ENCODE assay signal across 12 mouse cellular contexts in genomic region chr1:79741002-79741401, GRCm38 (mm10). TPM values are rescaled to one million over a fixed set of nuclear protein-coding genes. Genes with fewer than 3 reads are reported as not detected.
DNase-seq lines count a peak whose midpoint lies in the region; ATAC-seq and TF ChIP-seq lines count a peak whose summit lies in the region.
"Had no signal": no experiment of that assay in that cellular context is flagged by ENCODE, and none has a peak within 500 bp of the region (broad histone marks: within the 10 kb centered on the region; RNA-seq: fewer than 3 reads in every experiment).

No protein-coding gene starts in this region.

- no peak overlapping the region for H3K4me2 ChIP-seq in forebrain, embryonic 14.5 days (ENCODE audit: low read length)
- no peak overlapping the region for H3K4me2 ChIP-seq in hindbrain, embryonic 16.5 days (ENCODE audit: low read length)
- no peak overlapping the region for H3K4me2 ChIP-seq in hindbrain, embryonic 12.5 days (replicated peaks)
- no peak overlapping the region for H3K4me2 ChIP-seq in liver, embryonic 12.5 days
- H3K4me2 ChIP-seq: limb, embryonic 12.5 days had no signal

- no peaks in the 10 kb centered on the region for H3K27me3 ChIP-seq in forebrain, embryonic 10.5 days (ENCODE audit: poor library complexity, severe bottlenecking)
- no peaks in the 10 kb centered on the region for H3K27me3 ChIP-seq in forebrain, embryonic 14.5 days (replicated peaks; ENCODE audit: control insufficient read depth, insufficient read depth, low read length)
- no peaks in the 10 kb centered on the region for H3K27me3 ChIP-seq in hindbrain, embryonic 16.5 days (replicated peaks; ENCODE audit: control insufficient read depth, insufficient read depth, low read length)
- no peaks in the 10 kb centered on the region for H3K27me3 ChIP-seq in hindbrain, embryonic 12.5 days
- H3K27me3 ChIP-seq in G1E (ENCODE audit: insufficient read depth, low read length): no peaks in the 10 kb centered on the region
- H3K27me3 ChIP-seq in liver, embryonic 12.5 days (replicated peaks): no peaks in the 10 kb centered on the region
- H3K27me3 ChIP-seq: limb, embryonic 12.5 days had no signal

- DNase-seq in forebrain, embryonic 10.5 days (ENCODE audit: extremely low spot score, low spot score): no peak
- no peak for DNase-seq in forebrain, embryonic 14.5 days (ENCODE audit: low spot score)
- DNase-seq in G1E (ENCODE audit: low spot score): no peak
- DNase-seq in urinary bladder, postnatal 14 days (ENCODE audit: low spot score): no peak
- no peak for DNase-seq in gastrocnemius, postnatal 36 days
- DNase-seq: cerebellum, postnatal 36 days; kidney, postnatal 4 days; right cerebral cortex, postnatal 4 days had no signal

- no peaks in the 10 kb centered on the region for H3K4me1 ChIP-seq in forebrain, embryonic 10.5 days
- no peaks in the 10 kb centered on the region for H3K4me1 ChIP-seq in forebrain, embryonic 14.5 days (ENCODE audit: control insufficient read depth, insufficient read depth, low read length)
- H3K4me1 ChIP-seq in hindbrain, embryonic 16.5 days (ENCODE audit: control insufficient read depth, insufficient read depth, low read depth, low read length): no peaks in the 10 kb centered on the region
- H3K4me1 ChIP-seq in hindbrain, embryonic 12.5 days: no peaks in the 10 kb centered on the region
- H3K4me1 ChIP-seq in G1E (ENCODE audit: insufficient read depth, low read depth, low read length): no peaks in the 10 kb centered on the region
- no peaks in the 10 kb centered on the region for H3K4me1 ChIP-seq in liver, embryonic 12.5 days

- peaks cover 11% of the 10 kb centered on the region for H3K36me3 ChIP-seq in forebrain, embryonic 10.5 days (replicated peaks)
- H3K36me3 ChIP-seq in forebrain, embryonic 14.5 days (ENCODE audit: control insufficient read depth, insufficient read depth, low read length): peaks cover 8% of the 10 kb centered on the region; the same call in 1 of the 2 replicates
- peaks cover 5% of the 10 kb centered on the region for H3K36me3 ChIP-seq in hindbrain, embryonic 16.5 days (ENCODE audit: control insufficient read depth, insufficient read depth, low read length)
- H3K36me3 ChIP-seq in hindbrain, embryonic 12.5 days: peaks cover 15% of the 10 kb centered on the region; the same call in 1 of the 2 replicates
- H3K36me3 ChIP-seq in G1E (replicated peaks): peaks cover 42% of the 10 kb centered on the region
- peaks cover 9% of the 10 kb centered on the region for H3K36me3 ChIP-seq in liver, embryonic 12.5 days

- 88% methylated on average over 4 of the region's 4 CpGs for whole genome bisulfite sequencing in forebrain, embryonic 10.5 days
- 80% methylated on average over 4 of the region's 4 CpGs for WGBS in forebrain, embryonic 14.5 days
- 85% methylated on average over 4 of the region's 4 CpGs for WGBS in hindbrain, embryonic 16.5 days
- 86% methylated on average over 4 of the region's 4 CpGs for WGBS in hindbrain, embryonic 12.5 days
- 52% methylated on average over 4 of the region's 4 CpGs for WGBS in liver, embryonic 12.5 days (ENCODE audit: insufficient replicate concordance)

- H3K9ac ChIP-seq in forebrain, embryonic 14.5 days (ENCODE audit: low read length): no peak overlapping the region
- H3K9ac ChIP-seq in hindbrain, embryonic 16.5 days (ENCODE audit: low read depth, low read length): no peak overlapping the region
- H3K9ac ChIP-seq in hindbrain, embryonic 12.5 days: no peak overlapping the region
- no peak overlapping the region for H3K9ac ChIP-seq in liver, embryonic 12.5 days
- H3K9ac ChIP-seq: limb, embryonic 12.5 days had no signal

- ATAC-seq in forebrain, embryonic 14.5 days: no peak
- peak; percentile 40 for ATAC-seq in hindbrain, embryonic 16.5 days
- ATAC-seq in hindbrain, embryonic 12.5 days (ENCODE audit: low FRiP score): no peak
- peak; percentile 16; the same call in 1 of the 2 replicates for ATAC-seq in G1E (ENCODE audit: extremely low read depth, insufficient number of reproducible peaks, low FRiP score, poor library complexity, severe bottlenecking)
- peak; percentile 52; the same call in 1 of the 2 replicates for ATAC-seq in liver, embryonic 12.5 days

- TF ChIP-seq CTCF in G1E (IDR thresholded peaks at IDR 0.05; ENCODE audit: low read depth, low read length): no peak

- intact Hi-C loops in gastrocnemius, postnatal 36 days (cut with DNase I): no loop called here

- no peaks in the 10 kb centered on the region for H3K9me3 ChIP-seq in forebrain, embryonic 10.5 days
- H3K9me3 ChIP-seq in forebrain, embryonic 14.5 days (replicated peaks; ENCODE audit: control insufficient read depth, low read length): no peaks in the 10 kb centered on the region
- no peaks in the 10 kb centered on the region for H3K9me3 ChIP-seq in hindbrain, embryonic 16.5 days (ENCODE audit: control insufficient read depth, low read length)
- H3K9me3 ChIP-seq in hindbrain, embryonic 12.5 days (replicated peaks): no peaks in the 10 kb centered on the region
- H3K9me3 ChIP-seq in G1E (replicated peaks): no peaks in the 10 kb centered on the region
- H3K9me3 ChIP-seq in liver, embryonic 12.5 days (replicated peaks): no peaks in the 10 kb centered on the region
- H3K9me3 ChIP-seq: limb, embryonic 12.5 days had no signal

- 0 out of 2 replicates have a peak overlapping the region, but pooled peaks have one; percentile 20 for H3K27ac ChIP-seq in forebrain, embryonic 10.5 days
- no peak overlapping the region for H3K27ac ChIP-seq in forebrain, embryonic 14.5 days (ENCODE audit: low read depth, low read length)
- no peak overlapping the region for H3K27ac ChIP-seq in hindbrain, embryonic 16.5 days (ENCODE audit: low read depth, low read length)
- H3K27ac ChIP-seq in hindbrain, embryonic 12.5 days: no peak overlapping the region
- H3K27ac ChIP-seq in liver, embryonic 12.5 days: no peak overlapping the region
- H3K27ac ChIP-seq: limb, embryonic 12.5 days had no signal

- H3K4me3 ChIP-seq in forebrain, embryonic 10.5 days: no peak overlapping the region
- no peak overlapping the region for H3K4me3 ChIP-seq in forebrain, embryonic 14.5 days (ENCODE audit: low read depth, low read length)
- no peak overlapping the region for H3K4me3 ChIP-seq in hindbrain, embryonic 16.5 days (ENCODE audit: low read length)
- H3K4me3 ChIP-seq in hindbrain, embryonic 12.5 days: no peak overlapping the region
- H3K4me3 ChIP-seq in G1E (ENCODE audit: low read depth, low read length): no peak overlapping the region
- no peak overlapping the region for H3K4me3 ChIP-seq in liver, embryonic 12.5 days
- H3K4me3 ChIP-seq: limb, embryonic 12.5 days had no signal

RNA-seq across cellular contexts. Expression of gene Mrpl44, which starts 34.8 kb away (rescaled TPM):
- polyA plus RNA-seq in forebrain, embryonic 10.5 days (2016; fragmentation: Nextera tagmentation; extraction: Ambion mirVana): 64.2 and 67.4 TPM in 2 replicates
- polyA plus RNA-seq in forebrain, embryonic 14.5 days (2014; fragmentation: Nextera tagmentation; extraction: Ambion mirVana): 42.7 and 46.6 TPM in 2 replicates
- polyA plus RNA-seq in hindbrain, embryonic 16.5 days (2015; fragmentation: Nextera tagmentation; extraction: Ambion mirVana): 40.2 and 41.2 TPM in 2 replicates
- polyA plus RNA-seq in hindbrain, embryonic 12.5 days (2016; fragmentation: Nextera tagmentation; extraction: Ambion mirVana): 47.6 and 48.2 TPM in 2 replicates
- total RNA-seq in G1E (2014; fragmentation: Nextera tagmentation) (34.1 and 38.3 TPM in 2 replicates), G1E (2017) (74.1 and 83.5 TPM in 2 replicates)
- polyA plus RNA-seq in G1E (2012): 52.6 and 53.1 TPM in 2 replicates
- 35.0 and 35.4 TPM in 2 replicates for polyA plus RNA-seq in liver, embryonic 12.5 days (2016; fragmentation: Nextera tagmentation; extraction: Ambion mirVana)
- total RNA-seq in gastrocnemius, postnatal 36 days (2021): 10 to 100 TPM; 30.3 to 32.3 TPM

RNA-seq across cellular contexts. Expression of gene Wdfy1, which starts 34.9 kb away (rescaled TPM):
- 37.8 and 38.3 TPM in 2 replicates for polyA plus RNA-seq in forebrain, embryonic 10.5 days (2016; fragmentation: Nextera tagmentation; extraction: Ambion mirVana)
- 69.8 and 75.5 TPM in 2 replicates for polyA plus RNA-seq in forebrain, embryonic 14.5 days (2014; fragmentation: Nextera tagmentation; extraction: Ambion mirVana)
- polyA plus RNA-seq in hindbrain, embryonic 16.5 days (2015; fragmentation: Nextera tagmentation; extraction: Ambion mirVana): 108 and 112 TPM in 2 replicates
- polyA plus RNA-seq in hindbrain, embryonic 12.5 days (2016; fragmentation: Nextera tagmentation; extraction: Ambion mirVana): 66.0 and 68.5 TPM in 2 replicates
- total RNA-seq in G1E (2014; fragmentation: Nextera tagmentation) (29.2 and 30.7 TPM in 2 replicates), G1E (2017) (54.2 and 57.1 TPM in 2 replicates)
- polyA plus RNA-seq in G1E (2012): 76.7 and 90.1 TPM in 2 replicates
- 16.2 and 16.5 TPM in 2 replicates for polyA plus RNA-seq in liver, embryonic 12.5 days (2016; fragmentation: Nextera tagmentation; extraction: Ambion mirVana)
- total RNA-seq in gastrocnemius, postnatal 36 days (2021): 10 to 100 TPM; 11.4 to 11.5 TPM

Comparison
In these comparisons a context has a peak if more than half of its experiments do, and no peak if none do; other contexts are left out.
1. ATAC-seq: peak in hindbrain, embryonic 16.5 days (single experiment), G1E (single experiment) and liver, embryonic 12.5 days (single experiment); none in forebrain, embryonic 14.5 days (single experiment) and hindbrain, embryonic 12.5 days (single experiment).